In genomic region chr2:173052881-173053280, GRCm38 (mm10) we compare ENCODE assay signal across 19 mouse cellular contexts. TPM values are rescaled to one million over a fixed set of nuclear protein-coding genes. Genes with fewer than 3 reads are reported as not detected.
A peak's percentile ranks its signal among the peaks of the same experiment; 100 is the strongest.
DNase-seq lines count a peak whose midpoint lies in the region; ATAC-seq and TF ChIP-seq lines count a peak whose summit lies in the region.
"Had no signal": no experiment of that assay in that cellular context is flagged by ENCODE, and none has a peak within 500 bp of the region (broad histone marks: within the 10 kb centered on the region; RNA-seq: fewer than 3 reads in every experiment).

No protein-coding gene starts in this region.

- DNase-seq in heart, adult 11 months, result peak; percentile 94
- DNase-seq in thymus, postnatal 36 days, result peak; percentile 3 to 28
- DNase-seq in thymus, adult 18-20 months, result no peak
- DNase-seq in stomach, postnatal 0 days (ENCODE audit: low spot score), result no peak
- DNase-seq in layer of hippocampus, adult 9-10 months (ENCODE audit: low spot score), result no peak
- DNase-seq: kidney, adult 11 months; lung, postnatal 10 days; midbrain, embryonic 14.5 days; thymus, postnatal 25 days had no signal

- no peak for ATAC-seq in heart, embryonic 11.5 days (replicated peaks; ENCODE audit: insufficient number of reproducible peaks, low FRiP score, low TSS enrichment)
- no peak for ATAC-seq in heart, embryonic 15.5 days (replicated peaks; ENCODE audit: insufficient number of reproducible peaks, insufficient read depth, low FRiP score, low read depth)
- ATAC-seq in stomach, postnatal 0 days (ENCODE audit: low FRiP score, low TSS enrichment), result no peak
- ATAC-seq: forebrain, embryonic 16.5 days; hindbrain, postnatal 0 days had no signal

- H3K27me3 ChIP-seq in heart, embryonic 11.5 days (ENCODE audit: control insufficient read depth, insufficient read depth, low read length), result no peaks in the 10 kb centered on the region
- no peaks in the 10 kb centered on the region for H3K27me3 ChIP-seq in heart, embryonic 15.5 days
- no peaks in the 10 kb centered on the region for H3K27me3 ChIP-seq in stomach, postnatal 0 days (ENCODE audit: control insufficient read depth, insufficient read depth, low read length)

- no peak overlapping the region for H3K4me3 ChIP-seq in heart, embryonic 11.5 days (ENCODE audit: low read depth, low read length)
- no peak overlapping the region for H3K4me3 ChIP-seq in heart, embryonic 15.5 days
- no peak overlapping the region for H3K4me3 ChIP-seq in stomach, postnatal 0 days (ENCODE audit: low read depth, low read length)
- H3K4me3 ChIP-seq: erythroblast, embryonic 14.5 days; layer of hippocampus, adult 2 months; left cerebral cortex, adult 2 months; liver, embryonic 15.5 days; myocyte had no signal

- no peak for TF ChIP-seq EP300 in stomach, postnatal 0 days (optimal IDR thresholded peaks at IDR 0.05)

- H3K4me2 ChIP-seq in heart, embryonic 11.5 days, result no peak overlapping the region
- H3K4me2 ChIP-seq in heart, embryonic 15.5 days, result no peak overlapping the region
- no peak overlapping the region for H3K4me2 ChIP-seq in stomach, postnatal 0 days (replicated peaks; ENCODE audit: low read depth)
- H3K4me2 ChIP-seq: liver, embryonic 15.5 days had no signal

- WGBS in heart, embryonic 11.5 days (ENCODE audit: insufficient replicate concordance), result 85% methylated on average over 8 of the region's 8 CpGs
- 70% methylated on average over 8 of the region's 8 CpGs for WGBS in heart, embryonic 15.5 days
- WGBS in stomach, postnatal 0 days, result 83% methylated on average over 8 of the region's 8 CpGs

- H3K9ac ChIP-seq in heart, embryonic 11.5 days (ENCODE audit: low read depth, low read length), result no peak overlapping the region
- H3K9ac ChIP-seq in heart, embryonic 15.5 days, result no peak overlapping the region
- no peak overlapping the region for H3K9ac ChIP-seq in stomach, postnatal 0 days (ENCODE audit: low read length)
- H3K9ac ChIP-seq: liver, embryonic 15.5 days had no signal

- H3K9me3 ChIP-seq in heart, embryonic 11.5 days (replicated peaks; ENCODE audit: control insufficient read depth, low read length), result no peaks in the 10 kb centered on the region
- no peaks in the 10 kb centered on the region for H3K9me3 ChIP-seq in heart, embryonic 15.5 days (replicated peaks)
- no peaks in the 10 kb centered on the region for H3K9me3 ChIP-seq in stomach, postnatal 0 days (ENCODE audit: control insufficient read depth, low read length)
- H3K9me3 ChIP-seq: liver, embryonic 15.5 days had no signal

- H3K4me1 ChIP-seq in heart, embryonic 11.5 days (ENCODE audit: control insufficient read depth, insufficient read depth, low read length), result peaks cover 36% of the 10 kb centered on the region
- peaks cover 57% of the 10 kb centered on the region for H3K4me1 ChIP-seq in heart, embryonic 15.5 days (replicated peaks)
- H3K4me1 ChIP-seq in stomach, postnatal 0 days (replicated peaks; ENCODE audit: control insufficient read depth, insufficient read depth), result no peaks in the 10 kb centered on the region

- no peak overlapping the region for H3K27ac ChIP-seq in heart, embryonic 11.5 days (ENCODE audit: low read depth, low read length)
- H3K27ac ChIP-seq in heart, embryonic 15.5 days, result peak overlapping the region; percentile 44; the same call in 1 of the 2 replicates
- H3K27ac ChIP-seq in stomach, postnatal 0 days (replicated peaks), result peak overlapping the region; percentile 58; the same call in 1 of the 2 replicates
- H3K27ac ChIP-seq: hindbrain, postnatal 0 days; kidney, postnatal 0 days; layer of hippocampus, adult 2 months; left cerebral cortex, adult 2 months; liver, embryonic 15.5 days had no signal

- no peak for TF ChIP-seq CTCF in stomach, postnatal 0 days (IDR thresholded peaks at IDR 0.05; ENCODE audit: low read depth)

- H3K36me3 ChIP-seq in heart, embryonic 11.5 days (ENCODE audit: control insufficient read depth, insufficient read depth, low read length), result no peaks in the 10 kb centered on the region
- no peaks in the 10 kb centered on the region for H3K36me3 ChIP-seq in heart, embryonic 15.5 days
- no peaks in the 10 kb centered on the region for H3K36me3 ChIP-seq in stomach, postnatal 0 days (ENCODE audit: control insufficient read depth, insufficient read depth, low read length)
- H3K36me3 ChIP-seq: liver, embryonic 15.5 days had no signal

RNA-seq across cellular contexts. Expression of gene Rbm38, which starts 32.6 kb away (rescaled TPM):
- polyA plus RNA-seq in heart, embryonic 11.5 days (2014; fragmentation: Nextera tagmentation; extraction: Ambion mirVana), result 161 and 169 TPM in 2 replicates
- polyA plus RNA-seq in heart, embryonic 15.5 days (2015; fragmentation: Nextera tagmentation; extraction: Ambion mirVana), result 108 and 120 TPM in 2 replicates
- 24.9 and 25.4 TPM in 2 replicates for polyA plus RNA-seq in stomach, postnatal 0 days (2015; fragmentation: Nextera tagmentation; extraction: Ambion mirVana)

RNA-seq across cellular contexts. Expression of gene Rae1, which starts 53.0 kb away (rescaled TPM):
- 114 and 118 TPM in 2 replicates for polyA plus RNA-seq in heart, embryonic 11.5 days (2014; fragmentation: Nextera tagmentation; extraction: Ambion mirVana)
- polyA plus RNA-seq in heart, embryonic 15.5 days (2015; fragmentation: Nextera tagmentation; extraction: Ambion mirVana), result 84.8 and 96.2 TPM in 2 replicates
- 66.8 and 68.7 TPM in 2 replicates for polyA plus RNA-seq in stomach, postnatal 0 days (2015; fragmentation: Nextera tagmentation; extraction: Ambion mirVana)

Comparison
In these comparisons a context has a peak if more than half of its experiments do, and no peak if none do; other contexts are left out.
1. DNase-seq: peak in heart, adult 11 months (single experiment) and thymus, postnatal 36 days (2 of 2); none in thymus, adult 18-20 months (0 of 2), stomach, postnatal 0 days (single experiment) and layer of hippocampus, adult 9-10 months (single experiment).